Mouse (Mus musculus): ENCODE results near the gene Nlrp1a. TPM values are rescaled to one million over a fixed set of nuclear protein-coding genes. Genes with fewer than 3 reads are reported as not detected.

Gene Nlrp1a
- 0.11 TPM in 1 of 2 replicates, not detected in the other for polyA plus RNA-seq (2016; fragmentation: Nextera tagmentation; extraction: Ambion mirVana)

GRCm38 (mm10) chr11:71144661-71145060, at the start of gene Nlrp1a:
Gene Nlrp1a (minus strand): TSS chr11:71144704.
- no peaks in the 10 kb centered on the region for H3K9me3 ChIP-seq
- no peaks in the 10 kb centered on the region for H3K4me1 ChIP-seq
- H3K27me3 ChIP-seq (replicated peaks): no peaks in the 10 kb centered on the region
- H3K4me3 ChIP-seq: no peak within 1 kb of the TSS
- WGBS: 81% methylated on average over 3 of the region's 3 CpGs
- H3K36me3 ChIP-seq: no peaks in the 10 kb centered on the region
- H3K27ac ChIP-seq: no peak within 1 kb of the TSS
- no peak within 1 kb of the TSS for H3K4me2 ChIP-seq (replicated peaks)
- no peak for ATAC-seq (ENCODE audit: low FRiP score, low read depth)
- H3K9ac ChIP-seq: no peak within 1 kb of the TSS

GRCm38 (mm10) chr11:71169633-71170032, 25.1 kb upstream of the Nlrp1a start:
- Histone ChIP-seq H3K36me3 (no peaks in the 10 kb centered on the region), H3K27ac (no peak overlapping the region), H3K27me3 (replicated peaks) (no peaks in the 10 kb centered on the region), H3K4me1 (no peaks in the 10 kb centered on the region), H3K4me3 (no peak overlapping the region), H3K4me2 (replicated peaks) (no peak overlapping the region), H3K9ac (no peak overlapping the region), H3K9me3 (no peaks in the 10 kb centered on the region)
- no peak for ATAC-seq (ENCODE audit: low FRiP score, low read depth)
- 88% methylated on average over 1 of the region's 1 CpGs for WGBS

- no peak overlapping the region for H3K27ac ChIP-seq
- 56% methylated on average over 1 of the region's 1 CpGs for WGBS
- no peaks in the 10 kb centered on the region for H3K9me3 ChIP-seq
- no peak overlapping the region for H3K9ac ChIP-seq
- ATAC-seq (ENCODE audit: low FRiP score, low read depth): no peak
- no peaks in the 10 kb centered on the region for H3K27me3 ChIP-seq (replicated peaks)
- no peak overlapping the region for H3K4me2 ChIP-seq (replicated peaks)
- H3K36me3 ChIP-seq: no peaks in the 10 kb centered on the region
- no peaks in the 10 kb centered on the region for H3K4me1 ChIP-seq
- no peak overlapping the region for H3K4me3 ChIP-seq
These were observed 19.6 kb upstream of the Nlrp1a start for GRCm38 (mm10) chr11:71164139-71164538.

- Histone ChIP-seq H3K27me3 (replicated peaks) (no peaks in the 10 kb centered on the region), H3K4me2 (replicated peaks) (no peak overlapping the region), H3K27ac (no peak overlapping the region), H3K9me3 (no peaks in the 10 kb centered on the region), H3K36me3 (no peaks in the 10 kb centered on the region), H3K4me1 (no peaks in the 10 kb centered on the region), H3K9ac (no peak overlapping the region), H3K4me3 (no peak overlapping the region)
- 81% methylated on average over 3 of the region's 3 CpGs for WGBS
- no peak for ATAC-seq (ENCODE audit: low FRiP score, low read depth)
These were observed 15.1 kb upstream of the Nlrp1a start for GRCm38 (mm10) chr11:71159439-71160136.

GRCm38 (mm10) chr11:71155272-71155671, 10.8 kb upstream of the Nlrp1a start:
- Histone ChIP-seq H3K27ac (no peak overlapping the region), H3K9ac (no peak overlapping the region), H3K27me3 (replicated peaks) (no peaks in the 10 kb centered on the region), H3K4me2 (replicated peaks) (no peak overlapping the region), H3K36me3 (no peaks in the 10 kb centered on the region), H3K4me1 (no peaks in the 10 kb centered on the region), H3K4me3 (no peak overlapping the region), H3K9me3 (no peaks in the 10 kb centered on the region)
- 91% methylated on average over 1 of the region's 1 CpGs for WGBS
- no peak for ATAC-seq (ENCODE audit: low FRiP score, low read depth)

- Histone ChIP-seq H3K36me3 (no peaks in the 10 kb centered on the region), H3K27me3 (replicated peaks) (no peaks in the 10 kb centered on the region), H3K27ac (no peak overlapping the region), H3K4me2 (replicated peaks) (no peak overlapping the region), H3K4me1 (no peaks in the 10 kb centered on the region), H3K9ac (no peak overlapping the region), H3K9me3 (no peaks in the 10 kb centered on the region), H3K4me3 (no peak overlapping the region)
- WGBS: 83% methylated on average over 1 of the region's 1 CpGs
- ATAC-seq (ENCODE audit: low FRiP score, low read depth): no peak
These were observed 2.5 kb downstream of the Nlrp1a start for GRCm38 (mm10) chr11:71142031-71142430.

GRCm38 (mm10) chr11:71107128-71107527, 37.4 kb downstream of the Nlrp1a start:
- Histone ChIP-seq H3K9ac (no peak overlapping the region), H3K4me1 (no peaks in the 10 kb centered on the region), H3K4me2 (replicated peaks) (no peak overlapping the region), H3K27ac (no peak overlapping the region), H3K4me3 (no peak overlapping the region), H3K9me3 (no peaks in the 10 kb centered on the region), H3K36me3 (no peaks in the 10 kb centered on the region), H3K27me3 (replicated peaks) (no peaks in the 10 kb centered on the region)
- no peak for ATAC-seq (ENCODE audit: low FRiP score, low read depth)
- WGBS: 85% methylated on average over 2 of the region's 2 CpGs

- Histone ChIP-seq H3K9me3 (no peaks in the 10 kb centered on the region), H3K4me1 (no peaks in the 10 kb centered on the region), H3K4me2 (replicated peaks) (no peak overlapping the region), H3K36me3 (no peaks in the 10 kb centered on the region), H3K27ac (no peak overlapping the region), H3K27me3 (replicated peaks) (no peaks in the 10 kb centered on the region), H3K4me3 (no peak overlapping the region), H3K9ac (no peak overlapping the region)
- no peak for ATAC-seq (ENCODE audit: low FRiP score, low read depth)
These were observed 38.1 kb downstream of the Nlrp1a start for GRCm38 (mm10) chr11:71106261-71107021.

GRCm38 (mm10) chr11:71103931-71104330, 40.6 kb downstream of the Nlrp1a start:
- Histone ChIP-seq H3K4me1 (no peaks in the 10 kb centered on the region), H3K27me3 (replicated peaks) (no peaks in the 10 kb centered on the region), H3K27ac (no peak overlapping the region), H3K9me3 (no peaks in the 10 kb centered on the region), H3K36me3 (no peaks in the 10 kb centered on the region), H3K4me3 (no peak overlapping the region), H3K9ac (no peak overlapping the region), H3K4me2 (replicated peaks) (no peak overlapping the region)
- ATAC-seq (ENCODE audit: low FRiP score, low read depth): no peak

- Histone ChIP-seq H3K27me3 (replicated peaks) (no peaks in the 10 kb centered on the region), H3K9me3 (peaks cover 6% of the 10 kb centered on the region), H3K36me3 (no peaks in the 10 kb centered on the region), H3K4me3 (no peak overlapping the region), H3K27ac (no peak overlapping the region), H3K4me1 (no peaks in the 10 kb centered on the region), H3K4me2 (replicated peaks) (no peak overlapping the region), H3K9ac (no peak overlapping the region)
- no peak for ATAC-seq (ENCODE audit: low FRiP score, low read depth)
- 82% methylated on average over 1 of the region's 1 CpGs for WGBS
These were observed 68.2 kb downstream of the Nlrp1a start for GRCm38 (mm10) chr11:71076342-71076741.

- ATAC-seq (ENCODE audit: low FRiP score, low read depth): no peak
- WGBS: 2% methylated on average over 1 of the region's 1 CpGs
- H3K4me1 ChIP-seq: no peaks in the 10 kb centered on the region
These were observed 92.0 kb downstream of the Nlrp1a start for GRCm38 (mm10) chr11:71052554-71052953.

More at GRCm38 (mm10) chr11:71052554-71052953, 92.0 kb downstream of the Nlrp1a start:
- Histone ChIP-seq H3K4me3 (no peak overlapping the region), H3K9me3 (no peaks in the 10 kb centered on the region), H3K4me2 (replicated peaks) (no peak overlapping the region), H3K27me3 (replicated peaks) (no peaks in the 10 kb centered on the region), H3K9ac (no peak overlapping the region), H3K27ac (no peak overlapping the region), H3K36me3 (no peaks in the 10 kb centered on the region)
